Mouse (Mus musculus): ENCODE data around the gene Gm10644.

The Gm10644 gene

DNA sequence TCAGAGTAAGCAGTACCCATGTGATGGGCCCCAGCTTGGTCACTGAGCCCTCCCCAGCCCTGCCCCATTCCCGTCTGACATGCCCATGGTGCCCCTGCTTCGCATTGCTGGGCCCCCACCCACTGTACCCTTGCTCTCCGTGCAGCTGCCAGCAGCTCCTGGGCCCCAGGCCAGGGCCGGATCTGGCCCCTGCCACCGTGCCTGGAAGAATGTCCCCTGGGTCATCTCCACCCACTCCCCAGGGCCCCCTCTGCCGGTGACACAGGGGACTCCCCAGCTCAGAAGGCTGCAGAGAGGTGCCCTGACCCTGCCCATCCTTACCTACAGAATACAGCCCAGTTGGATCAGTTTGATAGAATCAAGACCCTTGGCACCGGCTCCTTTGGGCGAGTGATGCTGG is 25.8 kb upstream of the Gm10644 start:
- no peak for DNase-seq (ENCODE audit: low read depth, low spot score)

- no peak for DNase-seq (ENCODE audit: low read depth, low spot score)
Observed at GRCm38 (mm10) chr8:83980250-83980649, 25.2 kb upstream of the Gm10644 start.

DNA sequence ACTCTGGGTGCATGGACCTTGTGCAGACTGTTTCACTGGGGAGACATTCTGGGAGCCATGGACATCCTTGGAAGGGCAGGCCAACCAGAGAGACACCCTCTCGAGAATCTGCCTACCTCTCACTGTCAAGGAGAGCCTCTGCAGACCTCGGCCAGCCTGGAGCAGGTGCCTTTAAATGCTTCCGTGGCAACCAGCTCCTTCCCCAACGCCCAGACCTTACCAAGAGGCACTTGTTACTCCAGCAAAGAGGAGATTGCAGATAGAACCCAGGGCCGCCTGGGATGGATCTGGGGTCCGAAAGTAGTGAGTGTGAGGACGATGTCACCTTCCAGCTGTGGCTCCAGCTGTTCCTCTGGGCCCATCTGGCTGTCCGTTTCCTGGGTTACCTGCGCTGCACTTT is 23.2 kb upstream of the Gm10644 start:
- DNase-seq (ENCODE audit: low read depth, low spot score): no peak

- DNase-seq (ENCODE audit: low read depth, low spot score): no peak
Observed at GRCm38 (mm10) chr8:83977646-83978045, 22.6 kb upstream of the Gm10644 start.

DNA sequence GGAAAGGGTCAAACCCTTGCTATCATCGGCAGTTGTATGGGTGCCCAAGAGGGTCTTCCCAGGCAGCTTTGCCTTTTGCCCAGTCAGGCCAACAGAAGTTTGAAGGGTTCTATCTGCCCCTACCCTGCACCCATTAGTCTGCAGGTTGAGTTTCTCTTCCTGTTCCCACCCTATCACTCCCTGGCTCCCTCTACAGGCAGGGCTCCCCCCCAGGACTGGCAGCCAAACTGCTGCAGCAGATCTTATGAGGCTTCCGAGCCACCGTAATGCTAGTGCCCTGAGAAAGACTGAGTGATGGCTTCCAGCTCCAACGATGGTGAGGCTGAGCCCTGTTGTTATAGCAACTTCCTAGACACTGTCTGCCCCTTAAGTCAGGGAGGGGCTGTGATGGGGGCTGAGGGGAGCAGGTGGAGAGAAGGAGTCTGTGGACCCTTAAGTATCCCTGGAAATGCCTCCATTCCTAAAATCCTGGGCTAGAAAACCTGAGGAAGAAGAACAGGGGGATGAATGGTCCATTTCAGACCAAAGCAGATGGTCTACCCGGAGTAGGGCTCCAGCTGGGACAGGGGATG is 21.9 kb upstream of the Gm10644 start:
- no peak for DNase-seq (ENCODE audit: low read depth, low spot score)

GRCm38 (mm10) chr8:83976101-83976630 is 21.2 kb upstream of the Gm10644 start:
- DNase-seq (ENCODE audit: low read depth, low spot score): no peak

DNA sequence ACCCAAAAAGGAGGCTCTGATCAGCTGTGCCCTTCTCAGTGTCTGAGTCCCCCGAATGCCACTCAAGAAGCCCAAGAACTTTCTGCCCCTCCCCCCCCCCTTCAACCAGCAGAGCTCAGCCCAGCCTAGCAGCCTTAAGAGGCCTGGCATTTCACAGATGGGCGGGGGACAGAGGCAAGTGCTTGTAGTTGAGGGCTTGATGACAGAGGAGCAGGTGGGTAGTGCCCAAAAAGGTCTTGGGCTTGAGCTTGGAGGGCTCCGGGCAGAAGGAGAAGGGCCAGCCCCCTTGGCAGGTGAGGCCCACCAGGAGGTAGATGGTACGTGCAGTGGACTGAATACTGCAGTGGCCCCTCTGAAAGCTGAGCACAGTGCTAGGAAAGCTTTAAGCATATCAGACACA is 19.5 kb upstream of the Gm10644 start:
- DNase-seq (ENCODE audit: low read depth, low spot score): no peak

- peak; percentile 18 for DNase-seq (ENCODE audit: low read depth, low spot score)
Observed at GRCm38 (mm10) chr8:83973161-83974031, 18.4 kb upstream of the Gm10644 start.

DNA sequence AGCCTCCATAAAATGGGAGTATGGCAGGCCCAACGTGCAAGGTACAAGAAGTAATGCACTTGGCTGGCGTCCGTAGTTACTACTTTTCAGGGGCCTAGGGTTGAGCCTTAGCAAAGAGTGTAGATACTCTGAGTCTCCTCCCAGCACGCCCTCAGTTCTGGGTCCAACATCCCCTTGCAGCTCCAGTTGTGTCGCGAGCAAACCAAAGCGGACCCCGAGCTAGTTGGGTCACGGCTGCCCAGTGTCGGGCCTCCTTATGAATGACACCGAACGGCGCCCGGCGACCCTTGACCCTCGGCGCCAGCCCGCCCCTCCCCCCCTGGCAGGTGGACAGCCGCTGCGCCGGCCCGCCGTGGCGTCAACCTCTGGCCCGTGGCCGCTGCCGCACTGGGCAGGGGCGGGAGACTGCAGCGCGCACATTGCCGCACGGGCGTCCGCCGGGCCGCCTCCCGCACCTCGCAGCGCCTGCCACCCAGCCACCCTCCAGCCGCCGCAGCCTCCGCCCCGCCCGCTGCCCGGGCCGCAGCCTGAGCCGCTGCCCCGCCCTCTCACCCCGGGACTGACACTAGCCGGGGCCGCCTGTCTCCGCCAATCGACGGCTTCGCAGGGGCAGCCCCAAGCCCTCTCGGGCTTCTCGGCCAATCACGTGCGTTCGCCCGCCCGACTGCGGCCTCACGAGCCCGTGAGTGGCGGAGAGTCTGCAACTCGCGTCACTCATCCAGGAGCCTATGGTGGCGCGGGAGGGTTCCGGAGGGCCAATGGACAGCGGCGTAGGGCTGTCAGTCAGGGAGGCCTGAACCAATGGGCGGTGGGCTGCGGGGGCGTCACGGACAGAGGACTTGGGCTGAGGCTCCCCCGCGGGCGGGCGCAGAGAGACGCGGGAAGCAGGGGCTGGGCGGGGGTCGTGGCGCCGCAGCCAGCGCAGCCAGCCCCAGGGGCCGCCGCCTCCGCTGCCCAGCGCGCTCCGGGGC is 17.4 kb upstream of the Gm10644 start, which contains the start of gene Prkaca:
Gene Prkaca, plus strand, starts transcription at position 844 of the 971 bp plus-strand sequence.
- peak; percentile 100 for DNase-seq (ENCODE audit: low read depth, low spot score)

- DNase-seq (ENCODE audit: low read depth, low spot score): no peak
Observed at GRCm38 (mm10) chr8:83971661-83972060, 16.7 kb upstream of the Gm10644 start.

GRCm38 (mm10) chr8:83971121-83971520 is 16.1 kb upstream of the Gm10644 start:
- no peak for DNase-seq (ENCODE audit: low read depth, low spot score)

- DNase-seq (ENCODE audit: low read depth, low spot score): no peak
Observed at GRCm38 (mm10) chr8:83967701-83968100, 12.7 kb upstream of the Gm10644 start.

- DNase-seq (ENCODE audit: low read depth, low spot score): no peak
Observed at GRCm38 (mm10) chr8:83964015-83964765, 9.2 kb upstream of the Gm10644 start.

- peak; percentile 74 for DNase-seq (ENCODE audit: low read depth, low spot score)
Observed at GRCm38 (mm10) chr8:83956789-83957188, 1.8 kb upstream of the Gm10644 start.

- no peak for DNase-seq (ENCODE audit: low read depth, low spot score)
Observed at GRCm38 (mm10) chr8:83955958-83956218, 883 bp upstream of the Gm10644 start.

- no peak for DNase-seq (ENCODE audit: low read depth, low spot score)
Observed at GRCm38 (mm10) chr8:83954749-83955105, 278 bp downstream of the Gm10644 start.

DNA sequence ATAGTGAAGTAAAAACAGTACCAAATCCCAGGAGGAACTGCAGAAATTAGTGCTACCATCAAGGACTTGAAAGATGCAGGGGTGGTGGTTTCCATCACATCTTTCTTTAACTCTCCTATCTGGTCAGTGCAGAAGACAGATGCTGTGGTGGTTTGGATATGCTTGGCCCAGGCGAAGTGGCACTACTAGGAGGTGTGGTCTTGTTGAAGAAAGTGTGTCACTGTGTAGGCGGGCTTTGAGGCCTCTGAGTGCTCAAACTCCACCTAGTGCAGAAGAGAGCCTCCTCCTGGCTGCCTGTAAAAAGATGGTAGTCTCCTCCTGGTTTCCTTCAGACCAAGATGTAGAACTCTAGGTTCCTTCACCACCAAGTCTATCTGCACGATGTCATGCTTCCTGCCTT is 9.5 kb downstream of the Gm10644 start:
- no peak for DNase-seq (ENCODE audit: low read depth, low spot score)

GRCm38 (mm10) chr8:83942446-83942845 is 12.6 kb downstream of the Gm10644 start:
- no peak for DNase-seq (ENCODE audit: low read depth, low spot score)

- DNase-seq (ENCODE audit: low read depth, low spot score): no peak
Observed at GRCm38 (mm10) chr8:83941066-83941677, 13.8 kb downstream of the Gm10644 start.

GRCm38 (mm10) chr8:83938330-83938729 is 16.7 kb downstream of the Gm10644 start:
- DNase-seq (ENCODE audit: low read depth, low spot score): no peak

DNA sequence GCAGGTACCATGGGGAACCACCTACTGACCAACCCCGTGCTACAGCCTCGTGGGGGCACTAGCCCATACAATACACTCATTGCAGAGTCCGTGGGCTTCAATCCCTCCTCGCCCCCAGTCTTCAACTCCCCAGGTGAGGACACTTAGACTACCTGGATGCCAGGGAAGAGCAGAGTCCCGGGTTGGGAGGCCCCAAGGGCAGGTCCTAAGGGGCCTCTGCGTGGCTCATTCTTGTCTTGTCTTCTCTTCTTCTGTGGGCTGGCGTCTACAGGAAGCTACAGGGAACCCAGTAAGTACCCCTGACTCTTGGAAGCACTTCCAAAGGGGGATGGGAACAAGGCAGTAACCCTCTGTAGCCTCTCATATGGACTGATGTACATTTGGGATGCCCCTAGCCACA is 17.4 kb downstream of the Gm10644 start:
- no peak for DNase-seq (ENCODE audit: low read depth, low spot score)

Data from ZHBTc4 (cell line).